Mouse (Mus musculus): ENCODE measurements around the gene Chil1.

The Chil1 gene

DNA sequence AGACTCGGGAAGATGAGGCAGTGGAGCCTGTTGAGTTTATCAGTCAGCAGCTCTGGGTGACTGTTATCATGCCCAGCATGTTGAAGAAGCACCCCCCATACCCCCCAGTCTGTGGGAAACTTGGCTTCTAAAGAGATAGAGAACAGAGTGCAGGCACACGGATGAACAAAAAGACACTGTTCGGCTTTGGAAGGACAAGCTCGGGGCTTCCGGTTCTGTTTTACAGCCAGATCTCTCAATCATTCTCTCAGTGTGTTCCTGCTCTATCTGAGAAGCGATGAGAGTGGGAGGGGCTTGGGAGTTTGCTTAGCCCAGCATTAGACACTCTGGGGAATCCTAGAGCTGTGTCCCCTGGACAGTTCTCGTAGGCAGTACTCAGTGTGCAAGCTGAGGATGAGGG is 31.4 kb downstream of the Chil1 start:
- peaks cover 36% of the 10 kb centered on the region for H3K27me3 ChIP-seq (ENCODE audit: insufficient read depth, low read length)
- no peaks in the 10 kb centered on the region for H3K9me3 ChIP-seq (ENCODE audit: low read length)
- TF ChIP-seq CTCF (conservative IDR thresholded peaks at IDR 0.05; ENCODE audit: low read length) (no peak), NANOG (IDR thresholded peaks at IDR 0.05; ENCODE audit: borderline replicate concordance, low read length) (no peak), POU5F1 (IDR thresholded peaks at IDR 0.05; ENCODE audit: borderline replicate concordance, low read length) (no peak)

DNA sequence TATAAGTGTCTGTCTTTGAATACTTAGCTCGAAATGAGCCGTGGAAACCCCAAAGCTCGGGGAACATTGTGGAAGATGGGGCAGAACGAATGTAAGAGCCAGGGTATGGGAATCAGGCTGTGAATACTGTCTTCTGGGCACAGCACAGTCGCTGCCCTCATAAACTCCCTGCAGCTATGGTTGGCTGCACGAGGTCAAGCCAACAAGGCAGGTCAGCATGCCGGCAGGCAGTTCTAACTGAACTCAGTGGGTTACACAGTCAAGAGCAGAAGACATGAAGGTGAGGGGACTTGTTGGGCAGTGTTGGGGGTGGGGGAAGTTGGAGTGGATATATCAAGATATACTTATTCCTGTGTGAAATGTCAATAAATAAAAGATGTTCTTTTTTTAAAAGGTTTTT is 33.1 kb downstream of the Chil1 start:
- Histone ChIP-seq H3K4me1 (replicated peaks; ENCODE audit: low read depth, low read length) (peaks cover 65% of the 10 kb centered on the region), H3K9me3 (ENCODE audit: low read length) (no peaks in the 10 kb centered on the region), H3K27me3 (ENCODE audit: insufficient read depth, low read length) (peaks cover 48% of the 10 kb centered on the region), H3K4me3 (replicated peaks; ENCODE audit: low read length) (no peak overlapping the region), H3K36me3 (ENCODE audit: insufficient read depth, low read length) (no peaks in the 10 kb centered on the region)
- TF ChIP-seq NANOG (IDR thresholded peaks at IDR 0.05; ENCODE audit: borderline replicate concordance, low read length) (no peak), CTCF (conservative IDR thresholded peaks at IDR 0.05; ENCODE audit: low read length) (no peak), POU5F1 (IDR thresholded peaks at IDR 0.05; ENCODE audit: borderline replicate concordance, low read length) (no peak)

More for the DNA sequence above, 31.4 kb downstream of the Chil1 start:
- H3K4me3 ChIP-seq (replicated peaks; ENCODE audit: low read length): no peak overlapping the region
- H3K4me1 ChIP-seq (replicated peaks; ENCODE audit: low read depth, low read length): peaks cover 64% of the 10 kb centered on the region
- H3K36me3 ChIP-seq (ENCODE audit: insufficient read depth, low read length): no peaks in the 10 kb centered on the region

DNA sequence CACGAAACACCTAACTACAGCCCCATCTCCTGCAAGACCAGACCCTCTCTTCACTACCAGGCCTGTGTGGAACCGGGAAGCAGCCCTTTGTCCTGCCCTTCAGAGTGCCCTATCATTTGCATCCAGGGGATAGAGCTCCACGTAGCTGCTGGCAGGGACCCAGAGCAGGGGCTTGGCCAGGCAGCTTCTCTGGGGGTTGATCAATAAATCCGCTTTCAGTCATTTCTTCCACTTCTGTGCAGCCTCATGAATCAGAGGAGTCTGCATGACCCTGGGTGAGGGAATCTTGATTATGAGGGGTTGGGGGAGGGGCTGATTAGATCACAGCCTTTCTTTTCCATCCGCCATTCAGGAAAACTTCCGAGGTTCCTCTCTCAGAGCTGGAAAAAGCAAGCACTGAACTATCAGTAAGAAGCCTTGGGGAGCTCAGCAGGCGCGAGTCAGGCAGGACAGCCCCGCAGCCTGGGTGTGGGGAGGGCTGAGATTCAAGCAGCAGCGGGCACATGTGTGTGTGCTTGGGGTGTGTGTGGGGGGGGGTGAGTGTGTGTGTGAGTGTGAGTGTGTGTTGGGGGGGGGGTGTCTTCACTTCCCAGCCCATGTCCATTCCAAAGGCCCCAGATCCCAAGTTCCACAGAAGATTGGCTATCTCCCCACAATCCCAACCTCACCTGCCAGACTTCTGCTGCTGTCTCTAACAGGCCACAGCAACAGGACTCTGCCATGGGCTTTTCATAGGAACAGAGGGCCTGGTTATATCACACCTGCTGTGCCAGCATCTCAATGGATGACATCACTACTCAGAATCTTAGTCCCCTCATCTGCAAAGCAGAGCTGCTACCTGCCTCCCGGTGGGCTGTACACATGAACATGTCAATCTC is 34.0 kb downstream of the Chil1 start:
- H3K4me1 ChIP-seq (replicated peaks; ENCODE audit: low read depth, low read length): peaks cover 56% of the 10 kb centered on the region
- H3K36me3 ChIP-seq (ENCODE audit: insufficient read depth, low read length): no peaks in the 10 kb centered on the region

DNA sequence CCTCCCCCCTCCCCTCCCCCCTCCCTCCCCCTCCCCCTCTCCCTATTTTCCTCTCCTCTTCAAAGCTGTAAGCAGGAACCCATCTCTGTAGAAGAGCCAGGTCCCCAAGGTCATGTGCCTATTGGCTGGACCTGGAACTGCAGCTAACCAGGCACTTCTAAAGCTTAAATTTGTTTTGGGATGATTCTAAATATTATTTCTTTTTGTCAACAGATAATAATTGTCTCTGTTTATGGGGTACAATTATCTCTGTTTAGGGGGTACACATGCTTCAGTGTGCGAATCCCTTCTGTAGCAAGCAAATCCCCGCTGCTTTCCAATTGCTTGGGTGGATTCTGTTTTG is 34.6 kb downstream of the Chil1 start:
- TF ChIP-seq CTCF (conservative IDR thresholded peaks at IDR 0.05; ENCODE audit: low read length) (peak; percentile 33), NANOG (IDR thresholded peaks at IDR 0.05; ENCODE audit: borderline replicate concordance, low read length) (no peak), POU5F1 (IDR thresholded peaks at IDR 0.05; ENCODE audit: borderline replicate concordance, low read length) (no peak)
- Histone ChIP-seq H3K36me3 (ENCODE audit: insufficient read depth, low read length) (no peaks in the 10 kb centered on the region), H3K9me3 (ENCODE audit: low read length) (no peaks in the 10 kb centered on the region), H3K27me3 (ENCODE audit: insufficient read depth, low read length) (peaks cover 45% of the 10 kb centered on the region), H3K4me3 (replicated peaks; ENCODE audit: low read length) (no peak overlapping the region), H3K4me1 (replicated peaks; ENCODE audit: low read depth, low read length) (peaks cover 50% of the 10 kb centered on the region)

More for the DNA sequence above, 34.0 kb downstream of the Chil1 start:
- H3K9me3 ChIP-seq (ENCODE audit: low read length): no peaks in the 10 kb centered on the region
- peaks cover 48% of the 10 kb centered on the region for H3K27me3 ChIP-seq (ENCODE audit: insufficient read depth, low read length)
- H3K4me3 ChIP-seq (replicated peaks; ENCODE audit: low read length): peak overlapping the region; percentile 48
- TF ChIP-seq NANOG (IDR thresholded peaks at IDR 0.05; ENCODE audit: borderline replicate concordance, low read length): no peak
- TF ChIP-seq POU5F1 (IDR thresholded peaks at IDR 0.05; ENCODE audit: borderline replicate concordance, low read length): no peak
- no peak for TF ChIP-seq CTCF (conservative IDR thresholded peaks at IDR 0.05; ENCODE audit: low read length)

DNA sequence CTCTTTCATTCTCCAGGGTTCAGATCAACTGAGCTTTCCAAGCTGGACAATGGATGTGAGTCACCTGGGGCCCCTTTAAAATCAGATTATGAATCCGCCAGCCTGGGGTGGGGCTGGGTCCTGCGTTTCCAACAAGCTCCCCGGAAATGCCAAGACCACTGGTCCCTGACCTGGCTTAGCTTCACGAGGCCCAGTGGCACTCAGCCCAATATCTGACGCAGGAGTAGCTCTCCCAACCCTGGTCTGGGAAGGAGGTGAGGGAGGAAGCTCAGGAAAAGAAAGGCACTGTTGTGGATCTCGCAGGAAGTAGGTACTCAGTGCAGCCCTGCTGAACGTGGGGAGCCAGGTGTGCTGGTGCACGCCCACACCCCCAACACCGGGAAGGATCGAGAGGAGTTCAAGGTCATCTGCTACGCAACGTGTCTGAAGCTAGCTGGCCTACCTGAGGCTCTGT is 35.1 kb downstream of the Chil1 start:
- H3K4me3 ChIP-seq (replicated peaks; ENCODE audit: low read length): peak overlapping the region; percentile 26; the same call in 1 of the 2 replicates
- no peaks in the 10 kb centered on the region for H3K36me3 ChIP-seq (ENCODE audit: insufficient read depth, low read length)
- H3K9me3 ChIP-seq (ENCODE audit: low read length): no peaks in the 10 kb centered on the region
- peaks cover 46% of the 10 kb centered on the region for H3K4me1 ChIP-seq (replicated peaks; ENCODE audit: low read depth, low read length)
- TF ChIP-seq CTCF (conservative IDR thresholded peaks at IDR 0.05; ENCODE audit: low read length) (no peak), POU5F1 (IDR thresholded peaks at IDR 0.05; ENCODE audit: borderline replicate concordance, low read length) (no peak), NANOG (IDR thresholded peaks at IDR 0.05; ENCODE audit: borderline replicate concordance, low read length) (no peak)
- H3K27me3 ChIP-seq (ENCODE audit: insufficient read depth, low read length): peaks cover 45% of the 10 kb centered on the region

DNA sequence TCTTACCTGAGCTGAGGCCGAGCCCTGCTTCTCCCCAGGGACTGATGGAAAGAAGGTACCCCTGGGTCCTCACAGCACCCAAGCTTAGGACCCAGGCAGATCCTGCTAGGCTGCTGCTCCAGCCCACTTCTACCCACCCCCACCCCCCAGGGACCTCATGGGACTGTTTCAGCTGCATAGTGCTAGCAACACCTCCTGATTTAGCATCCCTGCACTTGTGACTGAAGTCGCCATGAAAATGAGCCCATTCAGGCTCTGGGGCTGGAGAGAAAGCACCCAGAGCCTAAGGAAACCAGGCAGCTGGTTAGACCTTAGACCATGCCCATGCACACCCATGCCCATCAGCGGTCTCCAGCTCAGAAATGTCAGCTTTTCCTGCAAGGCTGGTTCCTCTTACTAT is 36.0 kb downstream of the Chil1 start:
- no peak overlapping the region for H3K4me3 ChIP-seq (replicated peaks; ENCODE audit: low read length)
- H3K36me3 ChIP-seq (ENCODE audit: insufficient read depth, low read length): no peaks in the 10 kb centered on the region
- no peaks in the 10 kb centered on the region for H3K9me3 ChIP-seq (ENCODE audit: low read length)
- no peak for TF ChIP-seq POU5F1 (IDR thresholded peaks at IDR 0.05; ENCODE audit: borderline replicate concordance, low read length)
- TF ChIP-seq CTCF (conservative IDR thresholded peaks at IDR 0.05; ENCODE audit: low read length): no peak
- no peak for TF ChIP-seq NANOG (IDR thresholded peaks at IDR 0.05; ENCODE audit: borderline replicate concordance, low read length)
- peaks cover 46% of the 10 kb centered on the region for H3K4me1 ChIP-seq (replicated peaks; ENCODE audit: low read depth, low read length)
- H3K27me3 ChIP-seq (ENCODE audit: insufficient read depth, low read length): peaks cover 42% of the 10 kb centered on the region

DNA sequence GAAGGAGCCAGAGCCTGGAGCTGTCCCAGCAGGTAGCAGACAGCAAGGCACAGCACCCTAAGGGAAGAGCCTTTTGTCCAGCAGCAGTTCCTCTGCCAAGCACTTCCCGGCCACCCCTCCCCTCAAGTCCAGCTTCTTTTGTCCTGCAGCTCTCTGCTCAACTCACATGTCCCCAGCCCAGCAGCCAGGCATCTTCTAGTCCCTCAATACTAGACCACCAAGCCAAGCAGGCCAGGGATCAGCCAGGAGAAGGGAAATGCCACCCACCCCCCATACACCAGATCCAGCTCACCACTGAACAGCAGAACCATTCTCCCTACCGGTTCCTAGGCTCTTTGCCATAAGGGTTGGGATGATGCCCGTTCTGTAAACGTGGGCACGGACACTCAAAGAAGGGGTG is 37.6 kb downstream of the Chil1 start:
- TF ChIP-seq POU5F1 (IDR thresholded peaks at IDR 0.05; ENCODE audit: borderline replicate concordance, low read length) (no peak), CTCF (conservative IDR thresholded peaks at IDR 0.05; ENCODE audit: low read length) (no peak), NANOG (IDR thresholded peaks at IDR 0.05; ENCODE audit: borderline replicate concordance, low read length) (no peak)
- H3K27me3 ChIP-seq (ENCODE audit: insufficient read depth, low read length): peaks cover 43% of the 10 kb centered on the region
- no peak overlapping the region for H3K4me3 ChIP-seq (replicated peaks; ENCODE audit: low read length)
- H3K4me1 ChIP-seq (replicated peaks; ENCODE audit: low read depth, low read length): peaks cover 44% of the 10 kb centered on the region
- H3K9me3 ChIP-seq (ENCODE audit: low read length): no peaks in the 10 kb centered on the region
- no peaks in the 10 kb centered on the region for H3K36me3 ChIP-seq (ENCODE audit: insufficient read depth, low read length)

DNA sequence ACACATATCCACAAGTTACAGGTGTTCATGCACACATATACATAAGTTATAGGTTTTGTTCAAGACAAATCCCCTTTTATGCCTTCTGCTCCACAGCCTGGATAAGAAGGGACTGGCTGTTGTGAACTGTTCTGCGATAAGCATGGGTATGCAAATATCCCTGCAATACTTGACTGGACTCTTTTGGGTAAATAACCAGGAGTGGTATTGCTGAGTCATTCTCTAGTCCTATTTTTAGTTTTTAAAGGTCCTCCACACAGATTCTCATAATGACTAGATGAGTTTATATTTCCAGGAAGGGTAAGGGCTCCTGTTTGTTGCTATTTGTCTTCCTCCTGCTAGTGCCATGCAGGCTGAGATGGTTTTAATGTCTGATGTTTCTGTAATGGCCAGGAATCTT is 39.2 kb downstream of the Chil1 start:
- H3K36me3 ChIP-seq (ENCODE audit: insufficient read depth, low read length): no peaks in the 10 kb centered on the region
- peaks cover 50% of the 10 kb centered on the region for H3K27me3 ChIP-seq (ENCODE audit: insufficient read depth, low read length)
- TF ChIP-seq CTCF (conservative IDR thresholded peaks at IDR 0.05; ENCODE audit: low read length) (no peak), NANOG (IDR thresholded peaks at IDR 0.05; ENCODE audit: borderline replicate concordance, low read length) (no peak), POU5F1 (IDR thresholded peaks at IDR 0.05; ENCODE audit: borderline replicate concordance, low read length) (no peak)
- no peaks in the 10 kb centered on the region for H3K9me3 ChIP-seq (ENCODE audit: low read length)
- H3K4me3 ChIP-seq (replicated peaks; ENCODE audit: low read length): no peak overlapping the region
- peaks cover 31% of the 10 kb centered on the region for H3K4me1 ChIP-seq (replicated peaks; ENCODE audit: low read depth, low read length)

Data from E14TG2a.4 (cell line).